Mouse (Mus musculus): ENCODE measurements at regions not wholly inside any gene's neighbourhood (a gene's known extent, or its start where the extent isn't known, plus 50 kb on each side); places are given as distances from the start of the nearest gene placed in this dataset.

DNA sequence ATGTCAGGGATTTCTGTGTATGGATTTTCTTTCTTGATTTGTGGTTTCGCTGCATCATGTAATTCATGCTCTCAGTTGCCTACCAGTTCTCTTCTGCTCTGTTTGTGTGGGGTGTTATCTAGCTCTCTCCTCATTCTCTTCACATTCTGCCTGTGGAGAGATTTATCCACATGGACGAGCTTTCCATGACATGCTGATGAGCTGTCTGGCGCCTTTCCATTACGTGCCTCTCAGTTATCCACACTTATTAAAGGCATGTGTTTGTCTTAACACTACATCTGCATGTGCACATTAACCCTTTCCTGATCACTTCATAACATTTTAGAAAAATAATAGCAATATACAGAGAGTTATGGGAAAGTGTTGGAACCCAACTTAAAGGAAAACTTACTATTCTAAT is 106.6 kb upstream of the Negr1 start:
- ATAC-seq (no peak), DNase-seq (no peak)
- WGBS (ENCODE audit: insufficient replicate concordance), result 77% methylated on average over 4 of the region's 4 CpGs
- Histone ChIP-seq H3K4me2 (ENCODE audit: low read depth, low read length) (no peak overlapping the region), H3K4me1 (ENCODE audit: insufficient read depth) (no peaks in the 10 kb centered on the region), H3K27me3 (ENCODE audit: insufficient read depth, low read length) (no peaks in the 10 kb centered on the region), H3K36me3 (replicated peaks; ENCODE audit: insufficient read depth, low read length) (no peaks in the 10 kb centered on the region), H3K4me3 (ENCODE audit: low read depth, low read length) (no peak overlapping the region), H3K27ac (ENCODE audit: low read depth) (no peak overlapping the region), H3K9me3 (ENCODE audit: low read length) (no peaks in the 10 kb centered on the region), H3K9ac (replicated peaks) (no peak overlapping the region)
- TF ChIP-seq CTCF (IDR thresholded peaks at IDR 0.05; ENCODE audit: low read depth), result no peak
- TF ChIP-seq EP300 (IDR thresholded peaks at IDR 0.05; ENCODE audit: low read depth), result no peak

DNA sequence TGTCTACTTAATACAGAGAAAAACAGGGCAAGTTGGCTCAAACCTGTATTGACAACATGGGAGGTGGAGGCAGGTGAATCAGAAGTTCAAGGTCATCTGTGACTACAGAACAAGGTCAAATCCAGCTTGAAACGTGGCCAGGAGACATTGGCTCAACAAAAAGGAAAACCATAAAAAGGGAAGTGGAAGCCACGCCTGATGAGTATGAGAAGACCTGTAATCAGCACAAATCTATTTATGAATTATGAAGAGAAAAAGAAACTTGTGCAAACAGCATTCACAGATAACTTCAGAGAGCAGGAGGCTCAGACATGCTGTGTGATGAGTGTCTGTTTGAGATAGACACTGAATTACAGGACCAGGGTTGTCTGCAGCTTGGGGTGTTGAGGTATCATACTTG is 98.3 kb upstream of the Negr1 start:
- DNase-seq, result no peak
- Histone ChIP-seq H3K4me3 (ENCODE audit: low read depth, low read length) (no peak overlapping the region), H3K27me3 (ENCODE audit: insufficient read depth, low read length) (no peaks in the 10 kb centered on the region), H3K9me3 (ENCODE audit: low read length) (no peaks in the 10 kb centered on the region), H3K9ac (replicated peaks) (no peak overlapping the region), H3K4me2 (ENCODE audit: low read depth, low read length) (no peak overlapping the region), H3K4me1 (ENCODE audit: insufficient read depth) (no peaks in the 10 kb centered on the region), H3K27ac (ENCODE audit: low read depth) (no peak overlapping the region), H3K36me3 (replicated peaks; ENCODE audit: insufficient read depth, low read length) (no peaks in the 10 kb centered on the region)
- TF ChIP-seq EP300 (IDR thresholded peaks at IDR 0.05; ENCODE audit: low read depth) (no peak), CTCF (IDR thresholded peaks at IDR 0.05; ENCODE audit: low read depth) (no peak)
- WGBS (ENCODE audit: insufficient replicate concordance), result 14% methylated on average over 2 of the region's 2 CpGs
- ATAC-seq, result no peak

DNA sequence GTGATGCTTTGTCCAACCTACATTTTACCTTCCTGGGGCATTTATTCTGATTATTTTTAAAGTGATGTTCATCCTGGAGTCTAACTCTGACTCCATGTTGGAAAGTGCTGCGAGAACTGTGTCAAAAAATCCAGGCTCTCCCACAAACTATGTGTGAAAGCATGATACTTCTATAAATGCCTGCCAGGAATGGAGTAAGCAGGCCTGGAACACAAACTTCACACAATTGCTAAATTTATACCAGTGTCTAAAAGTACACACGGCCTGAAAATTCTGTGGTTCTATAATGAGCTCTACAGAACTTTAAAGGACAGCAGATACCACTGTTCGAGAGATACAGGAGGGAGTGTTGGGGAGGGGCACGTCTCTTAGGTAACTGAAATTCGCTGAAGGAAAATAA is 96.0 kb upstream of the Negr1 start:
- TF ChIP-seq EP300 (IDR thresholded peaks at IDR 0.05; ENCODE audit: low read depth), result no peak
- no peak for TF ChIP-seq CTCF (IDR thresholded peaks at IDR 0.05; ENCODE audit: low read depth)
- no peaks in the 10 kb centered on the region for H3K4me1 ChIP-seq (ENCODE audit: insufficient read depth)
- ATAC-seq, result no peak
- no peaks in the 10 kb centered on the region for H3K36me3 ChIP-seq (replicated peaks; ENCODE audit: insufficient read depth, low read length)
- 58% methylated on average over 5 of the region's 5 CpGs for WGBS (ENCODE audit: insufficient replicate concordance)
- no peak overlapping the region for H3K4me3 ChIP-seq (ENCODE audit: low read depth, low read length)
- no peaks in the 10 kb centered on the region for H3K9me3 ChIP-seq (ENCODE audit: low read length)
- no peak overlapping the region for H3K27ac ChIP-seq (ENCODE audit: low read depth)
- H3K27me3 ChIP-seq (ENCODE audit: insufficient read depth, low read length), result no peaks in the 10 kb centered on the region
- no peak overlapping the region for H3K9ac ChIP-seq (replicated peaks)
- DNase-seq, result no peak
- H3K4me2 ChIP-seq (ENCODE audit: low read depth, low read length), result no peak overlapping the region

DNA sequence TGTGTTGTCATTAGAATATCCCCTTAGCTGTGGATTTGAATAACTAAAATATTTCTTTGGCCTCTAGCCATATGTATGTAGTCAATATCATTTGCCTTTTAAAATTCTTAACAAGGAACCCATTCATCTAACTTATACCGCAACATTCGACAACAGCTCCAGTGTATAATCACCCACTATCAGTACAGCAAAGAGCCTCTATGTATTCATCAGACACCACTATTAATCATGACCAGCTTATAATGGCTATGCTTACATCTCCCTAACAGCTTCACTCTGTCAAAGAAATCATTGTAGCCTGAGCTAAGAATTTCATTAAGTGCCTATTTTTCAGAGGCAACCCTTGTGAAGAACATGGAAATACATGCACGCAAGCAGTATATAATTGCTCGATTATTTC is 88.9 kb upstream of the Negr1 start:
- Histone ChIP-seq H3K4me1 (ENCODE audit: insufficient read depth) (no peaks in the 10 kb centered on the region), H3K27me3 (ENCODE audit: insufficient read depth, low read length) (no peaks in the 10 kb centered on the region), H3K4me2 (ENCODE audit: low read depth, low read length) (no peak overlapping the region), H3K4me3 (ENCODE audit: low read depth, low read length) (no peak overlapping the region), H3K27ac (ENCODE audit: low read depth) (no peak overlapping the region), H3K36me3 (replicated peaks; ENCODE audit: insufficient read depth, low read length) (no peaks in the 10 kb centered on the region), H3K9ac (replicated peaks) (no peak overlapping the region), H3K9me3 (ENCODE audit: low read length) (no peaks in the 10 kb centered on the region)
- TF ChIP-seq CTCF (IDR thresholded peaks at IDR 0.05; ENCODE audit: low read depth) (no peak), EP300 (IDR thresholded peaks at IDR 0.05; ENCODE audit: low read depth) (no peak)
- DNase-seq (no peak), ATAC-seq (no peak)
- WGBS (ENCODE audit: insufficient replicate concordance), result 90% methylated on average over 4 of the region's 4 CpGs

All from liver, postnatal 0 days (tissue).